Mouse (Mus musculus): ENCODE data around the gene Tfcp2l1. TPM values are rescaled to one million over a fixed set of nuclear protein-coding genes. Genes with fewer than 3 reads are reported as not detected.

The Tfcp2l1 gene
- total and polyA plus RNA-seq, 2 experiments from 2014 or later, result 0.79 to 7.7 TPM

GRCm38 (mm10) chr1:118650771-118651080 lies 23.0 kb downstream of the Tfcp2l1 start:
- Histone ChIP-seq H3K27ac (ENCODE audit: low read depth, low read length) (no peak overlapping the region), H3K9ac (no peak overlapping the region), H3K36me3 (ENCODE audit: insufficient read depth) (no peaks in the 10 kb centered on the region), H3K4me1 (ENCODE audit: insufficient read depth) (no peaks in the 10 kb centered on the region), H3K9me3 (ENCODE audit: low read length) (no peaks in the 10 kb centered on the region), H3K4me2 (ENCODE audit: low read depth) (no peak overlapping the region), H3K27me3 (ENCODE audit: insufficient read depth, low read length) (no peaks in the 10 kb centered on the region), H3K4me3 (ENCODE audit: low read depth, low read length) (no peak overlapping the region)
- WGBS, result 15% methylated on average over 3 of the region's 3 CpGs
- ATAC-seq, result peak; percentile 72
- no peak for TF ChIP-seq CTCF (IDR thresholded peaks at IDR 0.05; ENCODE audit: low read depth)
- DNase-seq, result peak; percentile 18

- no peak for DNase-seq
- 81% methylated on average over 6 of the region's 6 CpGs for WGBS
- Histone ChIP-seq H3K4me2 (ENCODE audit: low read depth) (no peak overlapping the region), H3K27me3 (ENCODE audit: insufficient read depth, low read length) (no peaks in the 10 kb centered on the region), H3K9me3 (ENCODE audit: low read length) (no peaks in the 10 kb centered on the region), H3K36me3 (ENCODE audit: insufficient read depth) (no peaks in the 10 kb centered on the region), H3K9ac (no peak overlapping the region), H3K4me3 (ENCODE audit: low read depth, low read length) (no peak overlapping the region), H3K27ac (ENCODE audit: low read depth, low read length) (no peak overlapping the region), H3K4me1 (ENCODE audit: insufficient read depth) (no peaks in the 10 kb centered on the region)
- TF ChIP-seq CTCF (IDR thresholded peaks at IDR 0.05; ENCODE audit: low read depth), result no peak
- ATAC-seq, result no peak
Measured at GRCm38 (mm10) chr1:118658716-118659115, 31.0 kb downstream of the Tfcp2l1 start.

- Histone ChIP-seq H3K27ac (ENCODE audit: low read depth, low read length) (no peak overlapping the region), H3K4me2 (ENCODE audit: low read depth) (no peak overlapping the region), H3K4me1 (ENCODE audit: insufficient read depth) (no peaks in the 10 kb centered on the region), H3K4me3 (ENCODE audit: low read depth, low read length) (no peak overlapping the region), H3K9me3 (ENCODE audit: low read length) (no peaks in the 10 kb centered on the region), H3K27me3 (ENCODE audit: insufficient read depth, low read length) (no peaks in the 10 kb centered on the region), H3K9ac (no peak overlapping the region), H3K36me3 (ENCODE audit: insufficient read depth) (no peaks in the 10 kb centered on the region)
- no peak for ATAC-seq
- WGBS, result 80% methylated on average over 3 of the region's 3 CpGs
- no peak for TF ChIP-seq CTCF (IDR thresholded peaks at IDR 0.05; ENCODE audit: low read depth)
- no peak for DNase-seq
Measured at GRCm38 (mm10) chr1:118660880-118661465, 33.2 kb downstream of the Tfcp2l1 start.

- Histone ChIP-seq H3K4me3 (ENCODE audit: low read depth, low read length) (no peak overlapping the region), H3K9ac (no peak overlapping the region), H3K4me2 (ENCODE audit: low read depth) (no peak overlapping the region), H3K27ac (ENCODE audit: low read depth, low read length) (no peak overlapping the region), H3K9me3 (ENCODE audit: low read length) (no peaks in the 10 kb centered on the region), H3K4me1 (ENCODE audit: insufficient read depth) (no peaks in the 10 kb centered on the region), H3K27me3 (ENCODE audit: insufficient read depth, low read length) (no peaks in the 10 kb centered on the region), H3K36me3 (ENCODE audit: insufficient read depth) (no peaks in the 10 kb centered on the region)
- DNase-seq, result no peak
- ATAC-seq, result no peak
- TF ChIP-seq CTCF (IDR thresholded peaks at IDR 0.05; ENCODE audit: low read depth), result no peak
- 68% methylated on average over 1 of the region's 1 CpGs for WGBS
Measured at GRCm38 (mm10) chr1:118663062-118663461, 35.3 kb downstream of the Tfcp2l1 start.

GRCm38 (mm10) chr1:118667536-118667935 lies 39.8 kb downstream of the Tfcp2l1 start:
- Histone ChIP-seq H3K27me3 (ENCODE audit: insufficient read depth, low read length) (no peaks in the 10 kb centered on the region), H3K9me3 (ENCODE audit: low read length) (no peaks in the 10 kb centered on the region), H3K4me2 (ENCODE audit: low read depth) (no peak overlapping the region), H3K36me3 (ENCODE audit: insufficient read depth) (no peaks in the 10 kb centered on the region), H3K9ac (no peak overlapping the region), H3K27ac (ENCODE audit: low read depth, low read length) (no peak overlapping the region), H3K4me3 (ENCODE audit: low read depth, low read length) (no peak overlapping the region), H3K4me1 (ENCODE audit: insufficient read depth) (no peaks in the 10 kb centered on the region)
- TF ChIP-seq CTCF (IDR thresholded peaks at IDR 0.05; ENCODE audit: low read depth), result no peak
- DNase-seq (no peak), ATAC-seq (no peak)

- no peaks in the 10 kb centered on the region for H3K4me1 ChIP-seq (ENCODE audit: insufficient read depth)
- no peak overlapping the region for H3K4me3 ChIP-seq (ENCODE audit: low read depth, low read length)
- no peak for TF ChIP-seq CTCF (IDR thresholded peaks at IDR 0.05; ENCODE audit: low read depth)
- H3K4me2 ChIP-seq (ENCODE audit: low read depth), result no peak overlapping the region
- WGBS, result 19% methylated on average over 8 of the region's 8 CpGs
- H3K27me3 ChIP-seq (ENCODE audit: insufficient read depth, low read length), result no peaks in the 10 kb centered on the region
- no peaks in the 10 kb centered on the region for H3K9me3 ChIP-seq (ENCODE audit: low read length)
- H3K27ac ChIP-seq (ENCODE audit: low read depth, low read length), result no peak overlapping the region
- DNase-seq, result peak; percentile 1
- no peaks in the 10 kb centered on the region for H3K36me3 ChIP-seq (ENCODE audit: insufficient read depth)
- no peak overlapping the region for H3K9ac ChIP-seq
- peak; percentile 56 for ATAC-seq
Measured at GRCm38 (mm10) chr1:118672196-118672595, 44.5 kb downstream of the Tfcp2l1 start.

GRCm38 (mm10) chr1:118674176-118674575 lies 46.4 kb downstream of the Tfcp2l1 start:
- TF ChIP-seq CTCF (IDR thresholded peaks at IDR 0.05; ENCODE audit: low read depth), result no peak
- no peaks in the 10 kb centered on the region for H3K36me3 ChIP-seq (ENCODE audit: insufficient read depth)
- ATAC-seq (no peak), DNase-seq (no peak)
- H3K9me3 ChIP-seq (ENCODE audit: low read length), result no peaks in the 10 kb centered on the region
- H3K27me3 ChIP-seq (ENCODE audit: insufficient read depth, low read length), result no peaks in the 10 kb centered on the region
- H3K4me2 ChIP-seq (ENCODE audit: low read depth), result no peak overlapping the region
- H3K4me3 ChIP-seq (ENCODE audit: low read depth, low read length), result no peak overlapping the region
- no peak overlapping the region for H3K9ac ChIP-seq
- H3K27ac ChIP-seq (ENCODE audit: low read depth, low read length), result no peak overlapping the region
- WGBS, result 77% methylated on average over 4 of the region's 4 CpGs
- no peaks in the 10 kb centered on the region for H3K4me1 ChIP-seq (ENCODE audit: insufficient read depth)
